Mouse (Mus musculus): ENCODE results near the gene Arl14. TPM values are rescaled to one million over a fixed set of nuclear protein-coding genes. Genes with fewer than 3 reads are reported as not detected.
A peak's percentile ranks its signal among the peaks of the same experiment; 100 is the strongest.

Gene Arl14
- total RNA-seq (2021): not detected
- long read RNA-seq, experiment 1: 0 reads
- long read RNA-seq, experiment 2: 0 reads

GRCm38 (mm10) chr3:69221806-69222501 is at the start of gene Arl14:
Gene Arl14 (plus strand): TSS chr3:69222419.
- no peak for DNase-seq

- no peak for DNase-seq
Observed at GRCm38 (mm10) chr3:69175229-69175628, 47.0 kb upstream of the Arl14 start.

GRCm38 (mm10) chr3:69177168-69177797 is 44.9 kb upstream of the Arl14 start:
- no peak for DNase-seq

GRCm38 (mm10) chr3:69177914-69178313 is 44.3 kb upstream of the Arl14 start:
- DNase-seq: no peak

- DNase-seq: no peak
Observed at GRCm38 (mm10) chr3:69178365-69179004, 43.7 kb upstream of the Arl14 start.

GRCm38 (mm10) chr3:69181531-69181930 is 40.7 kb upstream of the Arl14 start:
- no peak for DNase-seq

GRCm38 (mm10) chr3:69182225-69182624 is 40.0 kb upstream of the Arl14 start:
- no peak for DNase-seq

GRCm38 (mm10) chr3:69185244-69185643 is 37.0 kb upstream of the Arl14 start:
- DNase-seq: no peak

- DNase-seq: no peak
Observed at GRCm38 (mm10) chr3:69186031-69186430, 36.2 kb upstream of the Arl14 start.

GRCm38 (mm10) chr3:69186643-69187042 is 35.6 kb upstream of the Arl14 start:
- DNase-seq: no peak

GRCm38 (mm10) chr3:69192995-69193394 is 29.2 kb upstream of the Arl14 start:
- no peak for DNase-seq

GRCm38 (mm10) chr3:69194496-69194895 is 27.7 kb upstream of the Arl14 start:
- no peak for DNase-seq

- DNase-seq: no peak
Observed at GRCm38 (mm10) chr3:69195251-69195650, 27.0 kb upstream of the Arl14 start.

- no peak for DNase-seq
Observed at GRCm38 (mm10) chr3:69198098-69198497, 24.1 kb upstream of the Arl14 start.

GRCm38 (mm10) chr3:69200251-69200650 is 22.0 kb upstream of the Arl14 start:
- DNase-seq: peak; percentile 15

- no peak for DNase-seq
Observed at GRCm38 (mm10) chr3:69201206-69201605, 21.0 kb upstream of the Arl14 start.

- no peak for DNase-seq
Observed at GRCm38 (mm10) chr3:69202876-69203275, 19.3 kb upstream of the Arl14 start.

GRCm38 (mm10) chr3:69205266-69206054 is 16.8 kb upstream of the Arl14 start:
- peak; percentile 19 for DNase-seq

GRCm38 (mm10) chr3:69206193-69206893 is 15.9 kb upstream of the Arl14 start:
- DNase-seq: no peak

GRCm38 (mm10) chr3:69208441-69209309 is 13.5 kb upstream of the Arl14 start:
- DNase-seq: no peak

GRCm38 (mm10) chr3:69212246-69212645 is 10.0 kb upstream of the Arl14 start:
- DNase-seq: no peak
